Mouse (Mus musculus) spleen, adult 2 months (tissue): ENCODE measurements around the gene Acaca.

Experiments
- CTCF ChIP-seq: fragments of 200-500 bp; IDR thresholded peaks from 2 replicates; pipeline ENCODE4 v1.5.1; 2011; ENCODE audit warnings: mild to moderate bottlenecking, inconsistent platforms; ENCODE audit not compliant: insufficient read depth, insufficient read length, insufficient replicate concordance; ENCODE audit errors: extremely low read depth
- POLR2A ChIP-seq: fragments of 200-500 bp; IDR thresholded peaks from 2 replicates; pipeline ENCODE4 v1.6.1; 2011; ENCODE audit warnings: low read depth, low read length, inconsistent platforms

GRCm38 (mm10) chr11:84251170-84251569 lies 121.7 kb downstream of the Acaca start:
- TF ChIP-seq POLR2A, result no peak
- TF ChIP-seq CTCF, result no peak
